Mouse (Mus musculus) liver, embryonic 15.5 days (tissue): ENCODE data around the gene Gm37240. TPM values are rescaled to one million over a fixed set of nuclear protein-coding genes. Genes with fewer than 3 reads are reported as not detected.

Experiments used
- ATAC-seq: fragments of 200-750 bp; cut with Nextera tagmentation; 2 replicates; pipeline ENCODE4 v1.8.0; 2017; ENCODE audit warnings: moderate number of reproducible peaks, mild to moderate bottlenecking, moderate library complexity; ENCODE audit not compliant: insufficient read depth
- H3K27ac ChIP-seq: fragments of 300-500 bp; sonication (generic); replicated peaks from 2 replicates; pipeline ENCODE4 v1.5.1; 2015; ENCODE audit warnings: mild to moderate bottlenecking, inconsistent platforms
- H3K27me3 ChIP-seq: fragments of 300-500 bp; sonication (generic); 2 replicates; pipeline ENCODE4 v1.6.1; 2015; ENCODE audit warnings: mild to moderate bottlenecking, inconsistent platforms
- H3K36me3 ChIP-seq: fragments of 300-500 bp; sonication (generic); replicated peaks from 2 replicates; pipeline ENCODE4 v1.6.1; 2015; ENCODE audit warnings: moderate library complexity, mild to moderate bottlenecking, inconsistent platforms
- H3K4me1 ChIP-seq: fragments of 300-500 bp; sonication (generic); replicated peaks from 2 replicates; pipeline ENCODE4 v1.6.1; 2015; ENCODE audit warnings: inconsistent platforms
- H3K4me2 ChIP-seq: fragments of 300-500 bp; sonication (generic); 2 replicates; pipeline ENCODE4 v1.6.1; 2015; ENCODE audit warnings: moderate library complexity, mild to moderate bottlenecking, inconsistent platforms
- H3K4me3 ChIP-seq: fragments of 300-500 bp; sonication (generic); replicated peaks from 2 replicates; pipeline ENCODE4 v1.5.1; 2015; ENCODE audit warnings: mild to moderate bottlenecking, inconsistent platforms
- H3K9ac ChIP-seq: fragments of 300-500 bp; sonication (generic); 2 replicates; pipeline ENCODE4 v1.6.1; 2015; ENCODE audit warnings: moderate library complexity, mild to moderate bottlenecking, inconsistent platforms
- H3K9me3 ChIP-seq: fragments of 300-500 bp; sonication (generic); replicated peaks from 2 replicates; pipeline ENCODE4 v1.6.1; 2016; ENCODE audit warnings: inconsistent platforms
- WGBS: fragments of 180-500 bp; shearing (Covaris S2); methylation state at CpG from one replicate; pipeline ENCODE4 v1.1.7; 2015; ENCODE audit warnings: mixed read lengths; ENCODE audit not compliant: insufficient replicate concordance; 5-methylcytosine and 5-hydroxymethylcytosine counted together
- polyA plus RNA-seq: library from polyadenylated mRNA; unstranded; fragments of >200 nt; fragmentation: Nextera tagmentation; extraction: Ambion mirVana; gene quantifications from 2 replicates; pipeline ENCODE4 v1.2.1, GENCODE M21; 2015

The Gm37240 gene
- polyA plus RNA-seq, 1 experiment from 2014 or later, result 0.24 TPM

DNA sequence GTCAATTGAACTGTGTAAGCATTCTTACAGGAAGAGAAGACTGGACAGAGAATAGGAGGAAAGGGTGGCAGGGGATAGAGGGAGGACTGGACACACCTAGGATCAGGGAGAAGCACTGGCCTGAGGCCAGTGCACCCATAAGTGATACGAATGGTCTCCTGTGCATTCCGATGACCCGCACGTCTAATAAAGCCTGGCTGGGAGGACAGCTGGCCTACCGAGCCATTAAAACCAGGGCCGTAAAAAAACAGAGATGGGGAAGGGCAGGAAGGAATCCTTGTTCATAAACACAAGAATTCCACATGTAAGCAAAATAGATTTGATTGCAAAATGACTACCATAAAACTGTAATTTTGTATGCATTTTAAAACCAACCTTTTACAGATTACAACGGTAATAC lies 762.9 kb downstream of the Gm37240 start:
- 77% methylated on average over 7 of the region's 7 CpGs for WGBS

DNA sequence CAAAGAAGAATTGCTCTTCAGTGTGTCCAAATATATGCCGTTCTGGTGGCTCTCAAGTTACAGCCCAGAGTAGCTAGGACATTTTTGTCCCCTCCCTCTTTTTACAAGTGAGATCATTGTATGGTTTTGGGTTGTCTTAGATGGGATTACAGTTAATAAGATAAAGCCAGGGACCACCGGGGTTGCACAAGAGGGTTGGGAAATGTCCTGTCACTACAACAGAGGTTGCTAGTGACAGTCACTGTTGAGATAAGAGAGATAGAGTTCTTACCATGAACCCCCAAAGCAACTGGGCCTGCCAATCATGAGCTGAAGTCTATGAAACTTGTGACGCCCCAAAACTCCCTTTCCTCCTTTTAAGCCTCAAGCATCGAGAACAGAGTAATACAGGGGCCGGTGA lies 769.6 kb downstream of the Gm37240 start:
- H3K27ac ChIP-seq, result no peak overlapping the region
- H3K9ac ChIP-seq, result no peak overlapping the region
- H3K4me1 ChIP-seq, result no peaks in the 10 kb centered on the region
- H3K36me3 ChIP-seq, result no peaks in the 10 kb centered on the region
- H3K4me3 ChIP-seq, result no peak overlapping the region
- no peaks in the 10 kb centered on the region for H3K9me3 ChIP-seq
- WGBS, result 54% methylated on average over 5 of the region's 5 CpGs
- no peaks in the 10 kb centered on the region for H3K27me3 ChIP-seq
- no peak overlapping the region for H3K4me2 ChIP-seq
- ATAC-seq, result no peak

More for the DNA sequence above, 762.9 kb downstream of the Gm37240 start:
- Histone ChIP-seq H3K4me3 (no peak overlapping the region), H3K9me3 (no peaks in the 10 kb centered on the region), H3K4me1 (no peaks in the 10 kb centered on the region), H3K9ac (no peak overlapping the region), H3K4me2 (no peak overlapping the region), H3K27ac (no peak overlapping the region), H3K27me3 (no peaks in the 10 kb centered on the region), H3K36me3 (no peaks in the 10 kb centered on the region)
- ATAC-seq, result no peak

DNA sequence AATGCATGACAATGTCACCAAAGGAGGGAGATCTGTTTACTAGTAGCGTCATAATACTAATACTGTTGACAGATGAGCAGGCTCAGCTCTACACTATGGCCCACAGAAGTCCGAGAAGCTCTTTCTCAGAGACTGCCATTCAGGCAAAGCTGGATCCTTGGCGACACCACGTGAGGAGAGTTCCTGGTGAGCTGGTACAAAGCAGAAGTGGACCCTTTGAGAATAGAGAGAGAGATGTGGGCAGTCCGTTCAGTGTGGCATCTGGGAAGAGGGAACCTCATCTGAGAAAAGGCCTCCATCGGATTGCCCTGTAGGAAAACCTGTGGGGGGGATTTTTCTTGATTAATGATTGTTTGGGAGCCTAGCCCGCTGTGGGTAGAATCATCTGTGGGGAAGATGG lies 770.3 kb downstream of the Gm37240 start:
- Histone ChIP-seq H3K9me3 (no peaks in the 10 kb centered on the region), H3K4me2 (no peak overlapping the region), H3K4me1 (no peaks in the 10 kb centered on the region), H3K27ac (no peak overlapping the region), H3K36me3 (no peaks in the 10 kb centered on the region), H3K4me3 (no peak overlapping the region), H3K9ac (no peak overlapping the region), H3K27me3 (no peaks in the 10 kb centered on the region)
- 55% methylated on average over 7 of the region's 7 CpGs for WGBS
- no peak for ATAC-seq

DNA sequence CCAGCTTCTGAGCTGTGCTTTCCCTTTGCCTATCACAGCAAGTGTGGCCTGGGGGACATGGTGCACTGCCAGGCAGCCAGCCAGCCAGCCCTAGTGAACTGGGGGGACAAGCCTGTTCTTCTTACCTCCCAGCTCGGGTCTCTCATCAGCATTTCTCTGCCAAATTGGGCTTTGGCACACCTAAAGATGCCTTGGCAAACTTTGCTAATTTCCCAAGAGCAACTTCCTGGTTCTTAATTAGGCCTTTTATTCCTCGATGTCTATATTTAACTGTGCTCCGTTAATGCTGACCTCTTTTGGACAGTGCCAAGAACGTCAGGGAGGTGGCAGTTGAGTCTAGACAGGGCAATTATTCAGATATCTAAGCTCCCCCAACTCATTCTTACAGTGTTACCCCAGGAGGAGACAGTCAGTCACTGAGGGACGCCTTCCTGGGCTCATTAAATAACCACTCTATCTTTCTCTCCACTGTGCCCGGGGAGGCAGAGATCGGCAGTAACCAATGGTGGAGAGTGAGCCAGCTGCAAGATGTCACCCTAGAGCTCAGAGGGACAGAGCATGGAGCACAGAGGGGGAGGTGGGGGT lies 771.3 kb downstream of the Gm37240 start:
- Histone ChIP-seq H3K27me3 (no peaks in the 10 kb centered on the region), H3K27ac (no peak overlapping the region), H3K36me3 (no peaks in the 10 kb centered on the region), H3K4me1 (no peaks in the 10 kb centered on the region), H3K4me2 (no peak overlapping the region), H3K9me3 (no peaks in the 10 kb centered on the region), H3K4me3 (no peak overlapping the region), H3K9ac (no peak overlapping the region)
- no peak for ATAC-seq
- 58% methylated on average over 7 of the region's 7 CpGs for WGBS

DNA sequence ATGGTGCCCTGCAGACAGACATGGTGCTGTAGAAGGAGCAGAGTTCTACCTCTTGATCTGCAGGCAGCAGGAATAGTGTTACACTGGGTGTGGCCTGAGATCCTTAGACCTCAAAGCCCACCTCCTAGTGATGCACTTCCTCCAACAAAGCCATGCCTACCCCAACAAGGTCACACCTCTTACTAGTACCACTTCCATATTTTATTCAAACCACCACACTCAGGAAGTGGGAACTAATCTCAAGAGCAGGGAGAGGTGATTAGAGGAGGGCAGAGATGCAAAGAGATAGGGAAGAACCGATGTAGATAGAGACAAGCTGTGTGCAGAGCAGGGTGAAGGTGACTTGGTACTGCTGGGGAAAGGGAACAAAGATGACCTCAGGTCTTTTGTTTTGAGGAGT lies 773.8 kb downstream of the Gm37240 start:
- ATAC-seq, result no peak
- no peaks in the 10 kb centered on the region for H3K9me3 ChIP-seq
- H3K36me3 ChIP-seq, result no peaks in the 10 kb centered on the region
- H3K4me3 ChIP-seq, result no peak overlapping the region
- 13% methylated on average over 1 of the region's 1 CpGs for WGBS
- no peak overlapping the region for H3K4me2 ChIP-seq
- H3K4me1 ChIP-seq, result no peaks in the 10 kb centered on the region
- H3K27me3 ChIP-seq, result no peaks in the 10 kb centered on the region
- no peak overlapping the region for H3K27ac ChIP-seq
- no peak overlapping the region for H3K9ac ChIP-seq

DNA sequence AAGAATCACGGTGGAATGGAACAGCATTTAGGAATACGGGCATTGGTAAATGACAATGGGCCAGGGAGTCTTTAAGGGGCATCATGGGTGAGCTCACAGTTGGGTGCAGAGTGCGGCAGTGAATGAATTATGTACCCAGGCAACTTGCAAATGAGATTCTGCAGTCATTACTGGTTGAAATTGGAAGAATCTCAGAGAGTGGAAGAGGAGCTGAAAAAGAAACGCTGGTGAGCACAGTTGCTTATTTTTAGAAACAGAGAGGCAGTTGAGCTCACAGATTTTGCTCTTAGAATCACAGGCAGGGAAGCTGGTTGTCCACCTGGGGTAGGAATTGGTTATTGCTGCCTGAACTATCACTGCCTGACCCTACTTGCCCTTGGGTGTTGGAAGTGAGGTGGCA lies 776.6 kb downstream of the Gm37240 start:
- Histone ChIP-seq H3K9ac (no peak overlapping the region), H3K27me3 (no peaks in the 10 kb centered on the region), H3K4me3 (no peak overlapping the region), H3K9me3 (no peaks in the 10 kb centered on the region), H3K27ac (no peak overlapping the region), H3K36me3 (no peaks in the 10 kb centered on the region), H3K4me1 (no peaks in the 10 kb centered on the region), H3K4me2 (no peak overlapping the region)
- no peak for ATAC-seq
- 49% methylated on average over 4 of the region's 4 CpGs for WGBS

DNA sequence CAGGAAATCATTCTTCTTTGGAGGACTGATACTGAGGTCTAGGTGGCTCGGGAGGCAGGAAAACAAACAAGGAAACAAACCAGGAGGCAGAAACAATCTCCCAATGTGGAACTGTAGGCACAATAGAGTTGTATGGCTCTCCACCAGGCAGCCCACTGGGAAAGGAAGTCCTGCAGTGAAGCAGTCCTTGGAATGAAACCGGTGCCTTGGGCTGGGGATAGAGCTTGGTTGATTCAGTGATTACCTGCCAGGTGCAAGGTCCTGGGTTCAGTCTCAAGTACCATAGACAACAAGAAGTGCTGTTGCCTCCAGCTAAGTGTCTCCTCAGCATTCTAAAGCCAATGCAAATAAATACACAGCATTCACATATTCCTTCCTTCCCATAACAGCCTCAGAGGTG lies 778.1 kb downstream of the Gm37240 start:
- Histone ChIP-seq H3K9ac (no peak overlapping the region), H3K36me3 (no peaks in the 10 kb centered on the region), H3K27me3 (no peaks in the 10 kb centered on the region), H3K4me2 (no peak overlapping the region), H3K4me3 (no peak overlapping the region), H3K9me3 (no peaks in the 10 kb centered on the region), H3K27ac (no peak overlapping the region), H3K4me1 (no peaks in the 10 kb centered on the region)
- 49% methylated on average over 2 of the region's 2 CpGs for WGBS
- ATAC-seq, result no peak

DNA sequence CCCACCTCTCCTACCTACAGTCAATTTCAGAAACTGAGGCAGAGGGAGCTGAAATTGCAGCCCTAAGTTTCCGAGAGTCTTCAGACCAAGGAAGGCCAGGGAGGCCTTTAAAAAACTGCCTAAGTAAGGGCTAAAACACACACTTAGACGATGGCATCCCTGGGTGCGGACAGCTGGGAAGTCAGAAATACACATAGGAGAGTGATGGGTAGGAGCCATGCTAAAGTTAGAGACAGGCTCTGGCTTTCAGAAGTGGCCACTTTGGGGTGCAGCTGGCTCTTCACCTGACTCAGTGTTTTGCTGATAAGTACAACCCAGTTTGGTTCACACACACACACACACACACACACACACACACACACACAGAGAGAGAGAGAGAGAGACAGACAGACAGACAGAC lies 778.9 kb downstream of the Gm37240 start:
- Histone ChIP-seq H3K36me3 (no peaks in the 10 kb centered on the region), H3K4me2 (no peak overlapping the region), H3K27me3 (no peaks in the 10 kb centered on the region), H3K27ac (no peak overlapping the region), H3K4me3 (no peak overlapping the region), H3K9me3 (no peaks in the 10 kb centered on the region), H3K9ac (no peak overlapping the region), H3K4me1 (no peaks in the 10 kb centered on the region)
- 58% methylated on average over 3 of the region's 3 CpGs for WGBS
- no peak for ATAC-seq

DNA sequence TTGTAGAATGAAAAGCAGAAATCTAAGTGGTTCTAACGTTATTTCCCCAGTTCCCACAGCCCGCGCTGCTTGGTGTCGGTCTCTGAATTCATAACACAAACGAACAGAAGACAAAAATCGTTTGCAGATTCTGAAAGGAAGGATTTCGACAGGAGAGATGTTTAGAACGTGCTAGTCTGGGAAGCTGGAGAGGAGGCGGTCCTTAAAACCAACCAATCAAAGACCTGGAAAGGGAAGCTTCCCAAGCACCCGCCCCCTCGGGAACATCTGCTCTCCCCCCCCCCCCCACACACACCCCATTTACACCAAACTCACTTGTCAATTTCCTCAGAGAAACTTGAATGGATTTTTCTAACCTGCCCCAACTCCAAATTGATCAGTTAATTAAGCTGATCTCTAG lies 780.4 kb downstream of the Gm37240 start:
- no peaks in the 10 kb centered on the region for H3K9me3 ChIP-seq
- no peaks in the 10 kb centered on the region for H3K27me3 ChIP-seq
- no peaks in the 10 kb centered on the region for H3K36me3 ChIP-seq
- no peak overlapping the region for H3K9ac ChIP-seq
- no peak overlapping the region for H3K4me2 ChIP-seq
- H3K27ac ChIP-seq, result no peak overlapping the region
- no peak overlapping the region for H3K4me3 ChIP-seq
- no peak for ATAC-seq
- H3K4me1 ChIP-seq, result no peaks in the 10 kb centered on the region
- 57% methylated on average over 11 of the region's 11 CpGs for WGBS

DNA sequence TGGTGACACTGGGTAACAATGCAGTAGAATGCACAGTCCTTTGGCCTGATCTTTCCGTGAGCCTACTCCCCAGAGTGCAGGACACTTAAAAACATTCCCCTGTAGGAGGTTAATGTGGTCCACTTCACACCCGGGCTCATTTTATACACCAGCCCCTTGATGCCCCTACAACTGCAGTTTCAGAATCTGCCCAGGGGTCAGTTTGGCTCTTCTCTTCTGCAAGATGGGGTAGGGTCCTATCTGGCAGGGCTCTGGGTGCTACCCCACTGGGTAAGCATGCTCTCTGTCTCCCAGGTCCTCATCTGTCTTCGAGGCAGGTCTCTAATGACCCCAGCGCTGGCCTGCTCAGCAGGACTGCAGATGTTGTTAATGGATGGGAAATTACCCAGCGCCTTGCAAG lies 783.0 kb downstream of the Gm37240 start:
- whole genome bisulfite sequencing, result 34% methylated on average over 5 of the region's 5 CpGs
- no peak overlapping the region for H3K4me3 ChIP-seq
- no peaks in the 10 kb centered on the region for H3K4me1 ChIP-seq
- H3K27me3 ChIP-seq, result no peaks in the 10 kb centered on the region
- no peaks in the 10 kb centered on the region for H3K36me3 ChIP-seq
- no peak overlapping the region for H3K9ac ChIP-seq
- no peaks in the 10 kb centered on the region for H3K9me3 ChIP-seq
- H3K27ac ChIP-seq, result no peak overlapping the region
- no peak overlapping the region for H3K4me2 ChIP-seq
- no peak for ATAC-seq

DNA sequence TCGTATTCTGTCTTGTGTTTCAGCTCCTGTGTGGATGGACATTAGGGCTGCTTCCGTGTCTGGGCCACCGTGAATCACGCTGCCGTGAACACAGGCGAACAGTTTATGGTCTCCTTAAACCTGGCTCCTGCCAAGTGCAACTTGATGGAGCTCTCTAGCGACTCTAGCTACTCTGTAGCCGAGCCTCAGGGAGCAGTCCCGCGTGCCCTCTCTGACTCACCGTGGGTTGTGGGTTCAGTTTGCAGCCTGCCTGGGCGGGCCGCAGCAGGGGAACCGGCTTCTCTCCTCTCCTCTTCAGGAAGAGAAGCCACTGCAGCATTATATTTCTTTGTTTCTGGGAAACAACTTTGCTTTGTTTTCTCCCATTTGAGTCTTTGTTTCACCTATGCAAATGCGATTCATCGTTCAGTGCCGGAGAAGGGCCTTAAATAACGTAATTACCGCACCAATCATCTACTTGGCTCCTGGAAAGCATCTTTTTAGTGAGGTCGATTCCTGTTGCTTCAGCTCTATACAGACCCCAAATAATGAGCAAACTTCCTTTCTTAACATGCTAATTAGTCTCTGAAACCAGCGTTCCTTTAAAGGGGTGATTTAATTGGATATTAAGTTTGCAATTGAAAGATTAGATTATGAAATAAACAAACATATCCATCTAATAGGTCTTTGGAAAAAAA lies 806.3 kb downstream of the Gm37240 start:
- no peaks in the 10 kb centered on the region for H3K36me3 ChIP-seq
- no peak overlapping the region for H3K4me2 ChIP-seq
- H3K27me3 ChIP-seq, result no peaks in the 10 kb centered on the region
- no peaks in the 10 kb centered on the region for H3K4me1 ChIP-seq
- no peak overlapping the region for H3K9ac ChIP-seq
- no peaks in the 10 kb centered on the region for H3K9me3 ChIP-seq
- WGBS, result 65% methylated on average over 21 of the region's 21 CpGs
- H3K4me3 ChIP-seq, result no peak overlapping the region
- H3K27ac ChIP-seq, result no peak overlapping the region
- no peak for ATAC-seq

DNA sequence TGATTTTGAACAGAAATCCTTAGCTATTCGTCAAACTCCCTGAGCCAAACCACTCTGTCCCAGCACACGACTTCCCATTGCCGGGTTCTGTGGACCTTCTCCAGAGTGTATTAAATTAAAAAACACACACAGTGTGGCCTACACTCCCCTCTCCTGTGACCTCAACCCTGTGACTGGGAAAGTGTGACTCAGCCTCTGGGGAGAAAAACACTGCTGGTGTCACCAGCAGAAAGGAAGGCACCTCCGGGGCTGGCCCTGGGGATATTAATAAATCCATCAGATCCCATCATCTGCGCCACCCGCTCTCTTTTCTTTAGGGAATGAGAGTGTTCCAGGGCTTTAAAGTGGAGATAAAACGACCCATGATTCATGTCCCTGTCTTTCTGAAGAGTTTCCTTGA lies 823.2 kb downstream of the Gm37240 start:
- Histone ChIP-seq H3K36me3 (no peaks in the 10 kb centered on the region), H3K27ac (no peak overlapping the region), H3K4me3 (no peak overlapping the region), H3K4me1 (no peaks in the 10 kb centered on the region), H3K4me2 (no peak overlapping the region), H3K27me3 (no peaks in the 10 kb centered on the region), H3K9ac (no peak overlapping the region), H3K9me3 (no peaks in the 10 kb centered on the region)
- ATAC-seq, result no peak
- 62% methylated on average over 7 of the region's 7 CpGs for WGBS
